Mouse (Mus musculus) liver, adult 2 months (tissue): Measurements from ENCODE around the gene Srd5a2.

Experiments used
- CTCF ChIP-seq: fragments of 200-500 bp; IDR thresholded peaks from 2 replicates; pipeline ENCODE4 v1.5.1; 2011; ENCODE audit warnings: low read depth, low read length, control low read depth
- POLR2A ChIP-seq: fragments of 200-500 bp; IDR thresholded peaks from 2 replicates; pipeline ENCODE4 v1.6.1; 2011; ENCODE audit warnings: low read length, control low read depth; ENCODE audit not compliant: insufficient read depth; ENCODE audit errors: extremely low read depth

GRCm38 (mm10) chr17:74017649-74018048 is 30.1 kb downstream of the Srd5a2 start:
- TF ChIP-seq CTCF (no peak), POLR2A (no peak)
